Mouse (Mus musculus): ENCODE results near the gene Hist1h3c. TPM values are rescaled to one million over a fixed set of nuclear protein-coding genes. Genes with fewer than 3 reads are reported as not detected.
A peak's percentile ranks its signal among the peaks of the same experiment; 100 is the strongest.
"Not testable (repeated sequence)": the region's sequence is repeated elsewhere in the genome, so short reads cannot be mapped to it uniquely, and the experiment has no call there.

Gene Hist1h3c
- 8.0 and 24.1 TPM in 2 replicates for total RNA-seq (2014; rRNA removed)
- 0.20 and 0.27 TPM in 2 replicates for polyA plus RNA-seq (2012; rRNA removed)

DNA sequence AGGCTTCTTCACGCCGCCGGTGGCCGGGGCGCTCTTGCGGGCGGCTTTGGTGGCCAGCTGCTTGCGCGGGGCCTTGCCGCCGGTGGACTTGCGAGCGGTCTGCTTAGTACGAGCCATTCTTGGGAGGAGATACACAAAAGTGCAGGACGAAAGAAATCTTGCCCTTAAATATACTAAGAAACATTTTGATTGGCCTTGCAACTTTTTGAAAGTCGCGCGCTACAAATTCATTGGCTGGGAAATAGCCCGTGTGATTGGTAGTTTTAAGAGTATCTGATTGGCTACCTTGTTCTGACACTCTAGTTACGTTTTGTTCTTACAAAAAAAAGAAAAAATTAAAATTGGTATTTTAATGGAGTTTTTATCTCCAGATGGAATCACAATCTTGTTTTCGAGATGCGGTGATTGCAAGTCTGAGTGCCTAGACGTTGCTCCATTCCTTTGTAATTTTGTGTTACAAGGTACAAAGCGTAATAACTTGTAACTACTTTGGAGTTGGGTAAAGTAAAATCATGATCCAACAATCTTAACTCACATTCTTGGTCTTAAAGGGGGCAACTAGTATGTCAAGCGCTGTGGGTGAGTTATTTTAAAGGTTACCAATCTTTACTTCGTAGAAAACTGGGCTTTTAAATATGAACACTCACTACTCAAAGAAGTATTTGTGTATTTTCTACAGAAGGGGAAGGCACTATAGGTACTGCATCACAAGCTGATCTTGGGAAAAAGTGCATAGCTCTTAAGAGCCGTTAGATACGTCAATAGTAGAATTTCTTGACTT lies at the start of gene Hist1h3c:
TSS of gene Hist1h3c (minus strand) at position 222 of the 781 bp plus-strand sequence.
- Histone ChIP-seq H3K27ac (replicated peaks; ENCODE audit: insufficient read depth, low read depth, low read length) (peak within 1 kb of the TSS; percentile 99), H3K9ac (ENCODE audit: low read depth, low read length) (peak within 1 kb of the TSS; percentile 73), H3K36me3 (ENCODE audit: control insufficient read depth, insufficient read depth, low read length) (no peaks in the 10 kb centered on the region), H3K27me3 (ENCODE audit: control insufficient read depth, insufficient read depth, low read length) (no peaks in the 10 kb centered on the region), H3K4me1 (ENCODE audit: control insufficient read depth, insufficient read depth, low read length) (peaks cover 14% of the 10 kb centered on the region; the same call in 1 of the 2 replicates), H3K79me2 (ENCODE audit: control insufficient read depth, insufficient read depth, low read length) (no peaks in the 10 kb centered on the region), H3K4me3 (ENCODE audit: insufficient read depth, low read depth, low read length) (peak within 1 kb of the TSS; percentile 66)
- DNase-seq (ENCODE audit: extremely low read depth, low read depth, low spot score) = peak; percentile 85
- TF ChIP-seq CTCF (IDR thresholded peaks at IDR 0.05; ENCODE audit: low read depth, low read length) = no peak
- no peak for TF ChIP-seq POLR2A (IDR thresholded peaks at IDR 0.05; ENCODE audit: extremely low read depth, insufficient read depth, low read length)
- under 1% methylated on average over 28 of the region's 28 CpGs for WGBS

DNA sequence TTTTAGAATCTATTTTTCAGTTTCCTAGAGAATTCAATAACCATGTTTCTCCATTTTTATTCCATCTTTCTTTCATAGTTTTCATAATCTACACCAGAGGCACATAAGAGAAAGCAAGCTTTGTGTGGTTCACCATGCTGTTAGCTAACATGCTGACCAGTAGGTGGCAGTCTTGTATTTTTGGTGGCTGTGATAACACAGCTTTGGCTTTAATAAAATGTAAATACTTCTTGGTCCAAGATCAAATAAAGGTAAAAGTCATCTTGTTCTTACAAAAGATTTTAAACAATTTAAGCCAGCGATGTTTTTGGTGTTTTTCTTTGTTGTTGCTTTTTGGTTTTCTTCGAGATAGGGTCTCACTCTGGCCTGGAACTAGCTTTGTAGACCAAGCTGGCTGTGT lies 47.1 kb upstream of the Hist1h3c start:
- H3K4me1 ChIP-seq (ENCODE audit: control insufficient read depth, insufficient read depth, low read length) = no peaks in the 10 kb centered on the region; the same call in 1 of the 2 replicates
- TF ChIP-seq POLR2A (IDR thresholded peaks at IDR 0.05; ENCODE audit: extremely low read depth, insufficient read depth, low read length) = no peak
- TF ChIP-seq CTCF (IDR thresholded peaks at IDR 0.05; ENCODE audit: low read depth, low read length) = peak; percentile 50
- no peak overlapping the region for H3K27ac ChIP-seq (replicated peaks; ENCODE audit: insufficient read depth, low read depth, low read length)
- 10% methylated on average over 2 of the region's 2 CpGs for WGBS
- H3K79me2 ChIP-seq (ENCODE audit: control insufficient read depth, insufficient read depth, low read length) = no peaks in the 10 kb centered on the region
- H3K4me3 ChIP-seq (ENCODE audit: insufficient read depth, low read depth, low read length) = no peak overlapping the region
- H3K36me3 ChIP-seq (ENCODE audit: control insufficient read depth, insufficient read depth, low read length) = no peaks in the 10 kb centered on the region
- peak; percentile 79 for DNase-seq (ENCODE audit: extremely low read depth, low read depth, low spot score)
- no peaks in the 10 kb centered on the region for H3K27me3 ChIP-seq (ENCODE audit: control insufficient read depth, insufficient read depth, low read length)
- no peak overlapping the region; the same call in 1 of the 2 replicates for H3K9ac ChIP-seq (ENCODE audit: low read depth, low read length)

DNA sequence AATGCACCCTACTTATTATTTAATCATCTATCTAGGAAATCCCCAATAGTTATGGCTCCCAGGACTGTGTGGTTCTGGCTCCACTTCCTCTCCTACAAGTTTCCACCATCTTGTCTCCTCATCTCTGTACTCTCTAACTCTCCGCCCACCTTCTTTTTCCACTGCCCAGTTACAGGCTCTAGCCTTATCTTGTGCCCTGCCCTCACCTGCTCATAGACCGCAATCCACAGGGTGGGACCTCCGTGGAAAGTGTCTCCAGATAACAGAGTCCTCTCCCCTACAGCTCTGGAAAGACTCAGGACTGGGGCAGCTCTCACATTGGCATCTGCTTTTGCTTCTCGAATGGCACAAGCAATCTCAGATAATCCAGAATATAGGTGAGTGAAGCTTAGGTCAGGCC lies 33.6 kb upstream of the Hist1h3c start:
- Histone ChIP-seq H3K4me1 (ENCODE audit: control insufficient read depth, insufficient read depth, low read length) (peaks cover 4% of the 10 kb centered on the region; the same call in 1 of the 2 replicates), H3K4me3 (ENCODE audit: insufficient read depth, low read depth, low read length) (no peak overlapping the region), H3K36me3 (ENCODE audit: control insufficient read depth, insufficient read depth, low read length) (no peaks in the 10 kb centered on the region), H3K27me3 (ENCODE audit: control insufficient read depth, insufficient read depth, low read length) (no peaks in the 10 kb centered on the region), H3K9ac (ENCODE audit: low read depth, low read length) (no peak overlapping the region), H3K27ac (replicated peaks; ENCODE audit: insufficient read depth, low read depth, low read length) (no peak overlapping the region), H3K79me2 (ENCODE audit: control insufficient read depth, insufficient read depth, low read length) (no peaks in the 10 kb centered on the region)
- no peak for TF ChIP-seq POLR2A (IDR thresholded peaks at IDR 0.05; ENCODE audit: extremely low read depth, insufficient read depth, low read length)
- TF ChIP-seq CTCF (IDR thresholded peaks at IDR 0.05; ENCODE audit: low read depth, low read length) = no peak
- DNase-seq (ENCODE audit: extremely low read depth, low read depth, low spot score) = no peak
- WGBS = 89% methylated on average over 4 of the region's 4 CpGs

DNA sequence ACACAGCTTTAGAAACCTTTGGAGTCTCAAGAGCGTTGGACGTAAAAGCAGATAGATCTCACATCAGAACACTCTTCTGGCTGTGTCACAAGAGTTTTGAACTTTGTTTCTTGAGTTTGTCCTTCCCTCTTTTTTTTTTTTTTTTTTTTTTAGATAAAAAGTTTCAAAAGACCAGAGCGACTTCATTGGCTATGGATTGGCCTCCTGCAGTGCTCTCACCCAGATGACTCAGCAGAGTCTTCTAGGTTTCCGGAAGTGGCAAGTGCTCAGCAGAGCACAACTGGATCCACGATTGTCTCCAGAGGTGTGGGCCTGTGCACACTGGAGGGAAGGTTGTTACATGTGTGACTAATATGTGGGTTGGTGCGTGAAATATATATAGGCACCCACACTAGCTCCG lies 32.9 kb upstream of the Hist1h3c start:
- no peaks in the 10 kb centered on the region for H3K79me2 ChIP-seq (ENCODE audit: control insufficient read depth, insufficient read depth, low read length)
- no peak overlapping the region for H3K4me3 ChIP-seq (ENCODE audit: insufficient read depth, low read depth, low read length)
- TF ChIP-seq POLR2A (IDR thresholded peaks at IDR 0.05; ENCODE audit: extremely low read depth, insufficient read depth, low read length) (no peak), CTCF (IDR thresholded peaks at IDR 0.05; ENCODE audit: low read depth, low read length) (no peak)
- H3K4me1 ChIP-seq (ENCODE audit: control insufficient read depth, insufficient read depth, low read length) = peaks cover 4% of the 10 kb centered on the region; the same call in 1 of the 2 replicates
- H3K36me3 ChIP-seq (ENCODE audit: control insufficient read depth, insufficient read depth, low read length) = no peaks in the 10 kb centered on the region
- H3K27me3 ChIP-seq (ENCODE audit: control insufficient read depth, insufficient read depth, low read length) = no peaks in the 10 kb centered on the region
- H3K9ac ChIP-seq (ENCODE audit: low read depth, low read length) = no peak overlapping the region
- DNase-seq (ENCODE audit: extremely low read depth, low read depth, low spot score) = peak; percentile 85
- 59% methylated on average over 7 of the region's 7 CpGs for WGBS
- no peak overlapping the region for H3K27ac ChIP-seq (replicated peaks; ENCODE audit: insufficient read depth, low read depth, low read length)

DNA sequence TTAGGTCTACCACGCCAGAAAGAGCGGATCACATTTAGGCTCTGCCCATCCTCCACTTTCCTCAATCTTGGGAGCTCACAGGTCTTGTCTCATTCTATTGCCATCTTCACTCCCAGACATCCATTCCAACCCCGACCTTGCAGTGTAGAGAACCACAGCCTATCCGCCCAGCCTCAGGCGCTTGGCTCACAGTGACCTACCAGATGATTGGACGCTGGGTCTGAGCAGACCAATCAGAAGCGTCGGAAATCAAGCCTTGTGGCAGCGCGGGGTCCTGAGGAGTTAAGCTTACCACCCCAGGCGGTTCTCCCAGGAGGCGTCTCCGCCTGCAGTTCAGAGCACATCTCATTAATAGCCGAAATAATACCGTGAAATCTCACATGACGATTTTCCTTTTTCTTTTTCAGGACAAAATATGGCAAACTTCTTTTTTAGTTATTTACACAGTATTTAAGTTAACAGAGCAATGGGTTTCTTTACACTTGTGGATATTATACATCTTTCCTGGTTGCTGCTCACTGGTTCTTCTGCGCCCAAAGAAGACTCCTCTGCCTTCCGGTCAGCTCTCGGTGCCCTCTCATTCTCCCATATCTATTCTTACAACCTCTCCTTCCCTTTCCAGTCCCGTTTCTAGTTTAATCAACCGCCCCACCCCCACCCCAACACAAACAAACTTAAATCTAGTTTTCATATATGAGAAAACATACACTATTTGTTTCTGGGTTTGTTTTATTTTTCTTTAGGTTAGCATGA lies 27.3 kb upstream of the Hist1h3c start:
- Histone ChIP-seq H3K27ac (replicated peaks; ENCODE audit: insufficient read depth, low read depth, low read length) (no peak overlapping the region), H3K4me1 (ENCODE audit: control insufficient read depth, insufficient read depth, low read length) (no peaks in the 10 kb centered on the region), H3K79me2 (ENCODE audit: control insufficient read depth, insufficient read depth, low read length) (no peaks in the 10 kb centered on the region), H3K4me3 (ENCODE audit: insufficient read depth, low read depth, low read length) (no peak overlapping the region), H3K27me3 (ENCODE audit: control insufficient read depth, insufficient read depth, low read length) (no peaks in the 10 kb centered on the region), H3K36me3 (ENCODE audit: control insufficient read depth, insufficient read depth, low read length) (no peaks in the 10 kb centered on the region), H3K9ac (ENCODE audit: low read depth, low read length) (no peak overlapping the region)
- DNase-seq (ENCODE audit: extremely low read depth, low read depth, low spot score) = no peak
- WGBS = 36% methylated on average over 21 of the region's 21 CpGs
- TF ChIP-seq POLR2A (IDR thresholded peaks at IDR 0.05; ENCODE audit: extremely low read depth, insufficient read depth, low read length) (no peak), CTCF (IDR thresholded peaks at IDR 0.05; ENCODE audit: low read depth, low read length) (no peak)

DNA sequence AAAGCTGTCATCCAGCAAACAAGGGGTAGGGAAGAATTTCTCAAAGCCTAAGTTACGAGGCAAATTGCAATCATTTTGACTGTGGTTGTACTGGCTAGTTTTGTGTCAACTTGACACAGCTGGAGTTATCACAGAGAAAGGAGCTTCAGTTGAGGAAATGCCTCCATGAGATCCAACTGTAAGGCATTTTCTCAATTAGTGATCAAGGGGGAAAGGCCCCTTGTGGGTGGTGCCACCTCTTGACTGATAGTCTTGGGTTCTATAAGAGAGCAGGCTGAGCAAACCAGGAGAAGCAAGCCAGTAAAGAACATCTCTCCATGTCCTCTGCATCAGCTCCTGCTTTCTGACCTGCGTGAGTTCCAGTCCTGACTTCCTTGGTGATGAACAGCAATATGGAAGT lies 24.2 kb upstream of the Hist1h3c start, which contains the start of gene Trim38:
TSS of gene Trim38 (plus strand) at position 301 of the 400 bp plus-strand sequence.
- DNase-seq (ENCODE audit: extremely low read depth, low read depth, low spot score); H3K79me2 ChIP-seq (ENCODE audit: control insufficient read depth, insufficient read depth, low read length); H3K9ac ChIP-seq (ENCODE audit: low read depth, low read length); H3K27me3 ChIP-seq (ENCODE audit: control insufficient read depth, insufficient read depth, low read length); H3K4me1 ChIP-seq (ENCODE audit: control insufficient read depth, insufficient read depth, low read length); H3K4me3 ChIP-seq (ENCODE audit: insufficient read depth, low read depth, low read length); H3K27ac ChIP-seq (replicated peaks; ENCODE audit: insufficient read depth, low read depth, low read length); H3K36me3 ChIP-seq (ENCODE audit: control insufficient read depth, insufficient read depth, low read length): not testable (repeated sequence)
- 95% methylated on average over 2 of the region's 2 CpGs for WGBS
